Mouse (Mus musculus) lung, postnatal 0 days (tissue): ENCODE results near the gene Tob2.

Experiments used
- CTCF ChIP-seq: IDR thresholded peaks from 2 replicates; pipeline ENCODE4 v1.5.1; 2016; ENCODE audit warnings: antibody characterized with exemption, mild to moderate bottlenecking
- EP300 ChIP-seq: IDR thresholded peaks from 2 replicates; pipeline ENCODE4 v1.6.1; 2016; ENCODE audit warnings: antibody characterized with exemption, mild to moderate bottlenecking, control low read depth

DNA sequence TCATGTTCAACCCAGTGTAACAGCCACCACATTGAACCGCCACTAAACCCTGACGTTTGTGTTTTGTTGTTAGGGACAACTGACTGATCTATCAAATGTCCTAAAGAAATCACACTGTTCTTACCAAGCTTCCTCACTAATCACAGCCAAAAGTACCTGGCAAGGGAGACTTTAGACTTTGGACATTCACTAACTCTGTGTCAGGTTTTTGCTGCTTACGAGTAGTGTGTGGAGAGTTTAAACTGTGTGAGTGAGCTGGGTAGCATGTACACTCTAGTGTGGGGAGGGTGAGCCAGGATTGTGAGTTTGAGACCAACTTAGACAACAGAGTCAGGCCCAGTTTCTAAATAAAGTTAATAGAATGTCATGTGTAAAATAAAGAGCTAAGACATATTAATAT is 23.8 kb upstream of the Tob2 start:
- TF ChIP-seq CTCF (no peak), EP300 (no peak)
